Mouse (Mus musculus) heart, embryonic 10.5 days (tissue): ENCODE measurements around the gene Mrpl34. TPM values are rescaled to one million over a fixed set of nuclear protein-coding genes. Genes with fewer than 3 reads are reported as not detected.
A peak's percentile ranks its signal among the peaks of the same experiment; 100 is the strongest.

ENCODE experiments used
- DNase-seq: peaks from one replicate; pipeline ENCODE4 v3.0.0-alpha.2; 2017; ENCODE audit warnings: low spot score
- H3K27ac ChIP-seq: fragments of 300-500 bp; sonication (generic); 2 replicates; pipeline ENCODE4 v1.5.1; 2016; ENCODE audit warnings: mild to moderate bottlenecking
- H3K27me3 ChIP-seq: fragments of 300-500 bp; sonication (generic); 2 replicates; pipeline ENCODE4 v1.6.1; 2016; ENCODE audit warnings: mild to moderate bottlenecking; ENCODE audit not compliant: poor library complexity, insufficient read depth, severe bottlenecking
- H3K36me3 ChIP-seq: fragments of 300-500 bp; sonication (generic); 2 replicates; pipeline ENCODE4 v1.6.1; 2016; ENCODE audit warnings: mild to moderate bottlenecking, moderate library complexity
- H3K4me1 ChIP-seq: fragments of 300-500 bp; sonication (generic); 2 replicates; pipeline ENCODE4 v1.6.1; 2016; ENCODE audit warnings: mild to moderate bottlenecking
- H3K4me3 ChIP-seq: fragments of 300-500 bp; sonication (generic); 2 replicates; pipeline ENCODE4 v1.5.1; 2016; ENCODE audit warnings: mild to moderate bottlenecking, moderate library complexity
- H3K9me3 ChIP-seq: fragments of 300-500 bp; sonication (generic); 2 replicates; pipeline ENCODE4 v1.6.1; 2016; ENCODE audit warnings: mild to moderate bottlenecking, moderate library complexity
- WGBS: fragments of 180-500 bp; shearing (Covaris S2); methylation state at CpG from one replicate; pipeline ENCODE4 v1.1.7; 2016; 5-methylcytosine and 5-hydroxymethylcytosine counted together
- polyA plus RNA-seq: library from polyadenylated mRNA; unstranded; fragments of >200 nt; fragmentation: Nextera tagmentation; extraction: Ambion mirVana; gene quantifications from 2 replicates; pipeline ENCODE4 v1.2.1, GENCODE M21; 2016

The Mrpl34 gene
- polyA plus RNA-seq, 1 experiment from 2014 or later, result 172 TPM

- Histone ChIP-seq H3K4me1 (peaks cover 37% of the 10 kb centered on the region), H3K27ac (peak overlapping the region; percentile 92), H3K9me3 (no peaks in the 10 kb centered on the region), H3K27me3 (peaks cover 34% of the 10 kb centered on the region), H3K4me3 (peak overlapping the region; percentile 75), H3K36me3 (peaks cover 20% of the 10 kb centered on the region)
- 30% methylated on average over 7 of the region's 7 CpGs for WGBS
- no peak for DNase-seq
Measured at GRCm38 (mm10) chr8:71486136-71486529, 21.4 kb downstream of the Mrpl34 start.

- H3K27me3 ChIP-seq, result peaks cover 17% of the 10 kb centered on the region
- WGBS, result under 1% methylated on average over 33 of the region's 33 CpGs
- DNase-seq, result no peak
- H3K9me3 ChIP-seq, result no peaks in the 10 kb centered on the region
- H3K36me3 ChIP-seq, result peaks cover 31% of the 10 kb centered on the region
- peaks cover 37% of the 10 kb centered on the region for H3K4me1 ChIP-seq
- H3K27ac ChIP-seq, result peak within 1 kb of the TSS; percentile 94
- peak within 1 kb of the TSS; percentile 84 for H3K4me3 ChIP-seq
Measured at GRCm38 (mm10) chr8:71487691-71488445, 23.1 kb downstream of the Mrpl34 start, which contains the start of gene Gtpbp3. Gene Gtpbp3 (plus strand): TSS chr8:71488103.

GRCm38 (mm10) chr8:71488454-71488853 lies 23.7 kb downstream of the Mrpl34 start:
- Histone ChIP-seq H3K27ac (peak overlapping the region; percentile 94), H3K36me3 (peaks cover 36% of the 10 kb centered on the region), H3K27me3 (0 out of 2 replicates have a peak, but pooled peaks cover 11% of the 10 kb centered on the region), H3K9me3 (no peaks in the 10 kb centered on the region), H3K4me3 (peak overlapping the region; percentile 84), H3K4me1 (peaks cover 37% of the 10 kb centered on the region)
- peak; percentile 93 for DNase-seq
- WGBS, result under 1% methylated on average over 22 of the region's 22 CpGs

- no peaks in the 10 kb centered on the region for H3K27me3 ChIP-seq
- peak overlapping the region; percentile 24; the same call in 1 of the 2 replicates for H3K4me3 ChIP-seq
- H3K4me1 ChIP-seq, result peaks cover 52% of the 10 kb centered on the region
- peak overlapping the region; percentile 69; the same call in 1 of the 2 replicates for H3K27ac ChIP-seq
- 24% methylated on average over 16 of the region's 16 CpGs for WGBS
- DNase-seq, result peak; percentile 83
- H3K36me3 ChIP-seq, result peaks cover 43% of the 10 kb centered on the region
- no peaks in the 10 kb centered on the region for H3K9me3 ChIP-seq
Measured at GRCm38 (mm10) chr8:71495039-71495438, 30.3 kb downstream of the Mrpl34 start.

DNA sequence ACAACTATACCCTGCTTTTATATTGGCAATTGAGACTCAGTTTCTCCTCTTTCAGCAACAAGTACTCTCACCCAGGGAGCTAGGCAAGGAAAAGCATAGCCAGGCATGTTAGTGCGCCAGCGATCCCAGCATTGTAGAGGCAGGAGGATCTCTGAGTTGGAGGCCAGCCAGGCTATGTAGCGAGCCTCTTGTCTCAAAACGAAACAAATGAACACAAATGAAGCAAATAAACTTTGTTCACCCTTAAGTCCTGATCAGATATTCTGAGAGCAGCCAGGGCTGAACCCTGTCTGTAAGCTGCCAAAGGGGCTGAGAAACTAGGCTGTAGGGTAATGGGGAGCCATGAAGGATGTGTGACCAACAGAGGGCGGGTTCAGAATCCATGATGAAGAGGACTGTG lies 31.1 kb downstream of the Mrpl34 start:
- peaks cover 54% of the 10 kb centered on the region for H3K4me1 ChIP-seq

GRCm38 (mm10) chr8:71496481-71496880 lies 31.7 kb downstream of the Mrpl34 start:
- peaks cover 29% of the 10 kb centered on the region for H3K36me3 ChIP-seq
- no peaks in the 10 kb centered on the region for H3K9me3 ChIP-seq
- peaks cover 54% of the 10 kb centered on the region for H3K4me1 ChIP-seq
- H3K4me3 ChIP-seq, result no peak overlapping the region
- 35% methylated on average over 11 of the region's 11 CpGs for WGBS
- H3K27me3 ChIP-seq, result no peaks in the 10 kb centered on the region
- peak; percentile 82 for DNase-seq
- peak overlapping the region; percentile 56; the same call in 1 of the 2 replicates for H3K27ac ChIP-seq

More for the DNA sequence above, 31.1 kb downstream of the Mrpl34 start:
- DNase-seq, result no peak
- no peaks in the 10 kb centered on the region for H3K9me3 ChIP-seq
- H3K4me3 ChIP-seq, result no peak overlapping the region
- no peaks in the 10 kb centered on the region for H3K27me3 ChIP-seq
- WGBS, result 89% methylated on average over 5 of the region's 5 CpGs
- H3K36me3 ChIP-seq, result peaks cover 36% of the 10 kb centered on the region
- H3K27ac ChIP-seq, result peak overlapping the region; percentile 56; the same call in 1 of the 2 replicates

- peaks cover 22% of the 10 kb centered on the region for H3K36me3 ChIP-seq
- 93% methylated on average over 1 of the region's 1 CpGs for WGBS
- no peaks in the 10 kb centered on the region for H3K27me3 ChIP-seq
- DNase-seq, result no peak
- H3K4me1 ChIP-seq, result peaks cover 54% of the 10 kb centered on the region
- H3K4me3 ChIP-seq, result no peak overlapping the region
- peak overlapping the region; percentile 79; the same call in 1 of the 2 replicates for H3K27ac ChIP-seq
- H3K9me3 ChIP-seq, result no peaks in the 10 kb centered on the region
Measured at GRCm38 (mm10) chr8:71497077-71497645, 32.4 kb downstream of the Mrpl34 start.

DNA sequence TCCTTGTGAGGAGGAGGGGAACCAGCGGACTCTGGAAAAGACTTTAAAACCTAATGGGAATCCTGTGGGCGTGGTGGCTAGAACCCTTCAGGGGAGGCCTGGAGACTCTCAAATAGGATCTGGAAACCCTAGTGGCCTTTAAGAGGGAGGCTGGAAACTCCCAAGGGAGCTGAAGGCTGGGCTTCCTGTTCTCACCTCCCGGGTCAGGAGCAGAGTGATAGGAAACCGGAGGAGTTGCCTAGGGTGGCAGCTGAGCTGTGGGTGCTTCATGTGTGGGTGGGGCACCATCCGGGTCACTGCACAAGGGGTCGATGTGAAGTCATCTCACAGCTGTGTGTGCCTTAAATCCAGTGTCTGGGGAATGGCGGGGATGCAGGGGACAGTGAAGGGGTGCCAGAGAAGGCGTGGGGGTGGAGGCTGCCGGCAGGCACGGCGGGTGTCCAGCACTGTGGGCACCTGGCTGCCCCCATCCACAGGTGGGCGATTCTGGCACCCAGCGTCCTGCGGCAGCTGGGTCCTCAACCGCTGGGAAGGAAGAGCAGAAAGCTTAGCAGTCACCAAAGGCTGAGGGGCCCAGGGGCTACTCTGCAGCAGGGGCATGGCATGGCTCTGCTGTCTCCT lies 33.2 kb downstream of the Mrpl34 start:
- peaks cover 55% of the 10 kb centered on the region for H3K4me1 ChIP-seq
- peaks cover 14% of the 10 kb centered on the region for H3K36me3 ChIP-seq
- H3K4me3 ChIP-seq, result peak overlapping the region; percentile 32
- WGBS, result 14% methylated on average over 15 of the region's 15 CpGs
- no peaks in the 10 kb centered on the region for H3K27me3 ChIP-seq
- DNase-seq, result no peak
- peak overlapping the region; percentile 79 for H3K27ac ChIP-seq
- H3K9me3 ChIP-seq, result no peaks in the 10 kb centered on the region

DNA sequence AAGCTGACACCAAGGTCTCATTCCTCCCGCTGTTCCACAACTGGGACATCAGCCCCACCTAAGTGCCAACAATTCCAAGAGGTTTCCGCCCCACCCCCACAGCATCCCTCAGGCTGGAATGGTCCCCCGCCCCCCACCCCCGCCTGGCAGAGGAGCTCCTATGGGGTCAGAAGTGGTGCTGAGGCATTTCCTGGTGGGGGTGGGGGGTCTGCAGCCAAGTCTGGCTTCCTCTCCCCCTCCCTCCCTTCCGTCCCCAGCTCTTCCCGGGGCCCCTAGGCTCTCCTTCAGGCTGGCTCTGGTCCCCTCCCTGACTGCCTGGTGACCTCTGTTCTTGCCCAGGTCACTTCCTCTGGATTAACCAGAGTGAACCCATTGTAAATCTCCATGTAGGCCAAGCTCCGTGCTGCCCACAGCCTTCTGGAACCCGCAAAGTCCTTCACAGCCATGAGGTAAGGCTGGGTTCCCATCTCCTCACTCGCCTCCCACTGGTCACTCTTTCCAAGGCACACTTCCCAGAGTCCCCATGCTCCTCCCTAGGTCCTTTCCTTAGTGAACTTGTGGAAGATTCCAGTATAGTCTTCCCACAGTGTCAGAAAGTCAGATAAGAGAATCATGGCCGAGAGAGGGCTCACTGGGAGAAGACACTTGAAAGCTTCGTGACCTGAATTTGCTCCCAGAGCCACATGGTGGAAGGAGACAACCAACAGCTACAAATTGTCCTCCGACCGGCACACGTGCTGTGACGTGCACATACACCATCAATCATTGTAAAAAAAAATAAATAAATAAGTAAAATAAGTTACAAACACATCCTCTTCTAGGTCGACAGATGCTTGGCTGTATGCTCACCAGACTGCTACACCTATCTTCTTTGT lies 34.3 kb downstream of the Mrpl34 start:
- H3K4me1 ChIP-seq, result peaks cover 59% of the 10 kb centered on the region
- peaks cover 6% of the 10 kb centered on the region; the same call in 1 of the 2 replicates for H3K36me3 ChIP-seq
- no peak for DNase-seq
- H3K9me3 ChIP-seq, result no peaks in the 10 kb centered on the region
- 23% methylated on average over 16 of the region's 16 CpGs for WGBS
- H3K27ac ChIP-seq, result peak overlapping the region; percentile 79
- no peaks in the 10 kb centered on the region for H3K27me3 ChIP-seq
- peak overlapping the region; percentile 32 for H3K4me3 ChIP-seq

- 0 out of 2 replicates have a peak, but pooled peaks cover 13% of the 10 kb centered on the region for H3K36me3 ChIP-seq
- H3K4me1 ChIP-seq, result peaks cover 33% of the 10 kb centered on the region
- no peak overlapping the region; the same call in 1 of the 2 replicates for H3K27ac ChIP-seq
- no peak for DNase-seq
- H3K4me3 ChIP-seq, result no peak overlapping the region
- no peaks in the 10 kb centered on the region for H3K9me3 ChIP-seq
- H3K27me3 ChIP-seq, result peaks cover 42% of the 10 kb centered on the region
- 82% methylated on average over 4 of the region's 4 CpGs for WGBS
Measured at GRCm38 (mm10) chr8:71504349-71504748, 39.6 kb downstream of the Mrpl34 start.

GRCm38 (mm10) chr8:71505326-71505725 lies 40.6 kb downstream of the Mrpl34 start:
- no peak overlapping the region for H3K27ac ChIP-seq
- H3K4me3 ChIP-seq, result no peak overlapping the region
- DNase-seq, result no peak
- H3K36me3 ChIP-seq, result 0 out of 2 replicates have a peak, but pooled peaks cover 10% of the 10 kb centered on the region
- peaks cover 52% of the 10 kb centered on the region for H3K27me3 ChIP-seq
- no peaks in the 10 kb centered on the region for H3K9me3 ChIP-seq
- WGBS, result 85% methylated on average over 4 of the region's 4 CpGs
- H3K4me1 ChIP-seq, result peaks cover 27% of the 10 kb centered on the region

- H3K4me3 ChIP-seq, result no peak overlapping the region
- WGBS, result 72% methylated on average over 4 of the region's 4 CpGs
- no peak for DNase-seq
- no peaks in the 10 kb centered on the region for H3K9me3 ChIP-seq
- peaks cover 58% of the 10 kb centered on the region for H3K27me3 ChIP-seq
- H3K27ac ChIP-seq, result no peak overlapping the region
- peaks cover 24% of the 10 kb centered on the region for H3K4me1 ChIP-seq
- H3K36me3 ChIP-seq, result 0 out of 2 replicates have a peak, but pooled peaks cover 10% of the 10 kb centered on the region
Measured at GRCm38 (mm10) chr8:71505979-71506378, 41.2 kb downstream of the Mrpl34 start.
